Mouse (Mus musculus) retina, postnatal 7 days (tissue): ENCODE results near the gene G6pc.
"Not testable (repeated sequence)": the region's sequence is repeated elsewhere in the genome, so short reads cannot be mapped to it uniquely, and the experiment has no call there.

Experiments
- DNase-seq: peaks from one replicate; pipeline ENCODE4 v3.0.0-alpha.2; 2012; ENCODE audit warnings: low read depth, low spot score

G6pc gene

DNA sequence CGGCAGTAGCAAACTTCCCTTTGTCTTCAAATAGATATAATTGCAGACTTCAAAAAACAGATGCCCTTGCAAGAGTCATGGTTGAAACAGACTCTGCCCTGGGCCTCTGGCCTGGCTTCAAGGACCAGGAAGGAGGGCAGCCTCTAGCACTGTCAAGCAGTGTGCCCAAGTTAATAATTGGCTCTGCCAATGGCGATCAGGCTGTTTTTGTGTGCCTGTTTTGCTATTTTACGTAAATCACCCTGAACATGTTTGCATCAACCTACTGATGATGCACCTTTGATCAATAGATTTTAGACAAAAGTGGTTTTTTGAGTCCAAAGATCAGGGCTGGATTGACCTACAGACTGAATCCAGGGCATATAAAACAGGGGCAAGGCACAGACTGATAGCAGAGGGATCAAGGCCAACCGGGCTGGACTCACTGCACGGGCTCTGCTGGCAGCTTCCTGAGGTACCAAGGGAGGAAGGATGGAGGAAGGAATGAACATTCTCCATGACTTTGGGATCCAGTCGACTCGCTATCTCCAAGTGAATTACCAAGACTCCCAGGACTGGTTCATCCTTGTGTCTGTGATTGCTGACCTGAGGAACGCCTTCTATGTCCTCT, at the start of gene G6pc:
G6pc (plus strand) TSS at position 236 of the 610 bp plus-strand sequence.
- DNase-seq: no peak

DNA sequence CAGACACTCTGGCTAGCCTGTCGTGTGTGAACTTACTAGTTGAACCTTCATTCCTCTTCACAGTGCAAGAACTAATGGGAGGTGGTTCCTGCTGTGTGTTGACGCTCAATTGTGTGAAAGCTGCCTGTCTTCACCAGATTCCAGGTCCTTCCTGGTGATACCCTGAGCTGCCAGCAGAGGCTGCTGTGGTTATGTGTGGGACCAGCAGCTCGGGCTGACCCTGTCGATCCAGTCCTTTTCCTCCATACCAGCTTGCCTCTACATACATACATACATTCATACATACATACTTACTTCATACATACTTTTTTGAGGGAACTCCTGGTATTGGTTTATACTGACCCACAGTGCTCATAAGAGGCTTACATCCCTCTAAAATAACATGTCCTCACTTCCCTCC, 43.8 kb upstream of the G6pc start:
- peak; percentile 50 for DNase-seq

DNA sequence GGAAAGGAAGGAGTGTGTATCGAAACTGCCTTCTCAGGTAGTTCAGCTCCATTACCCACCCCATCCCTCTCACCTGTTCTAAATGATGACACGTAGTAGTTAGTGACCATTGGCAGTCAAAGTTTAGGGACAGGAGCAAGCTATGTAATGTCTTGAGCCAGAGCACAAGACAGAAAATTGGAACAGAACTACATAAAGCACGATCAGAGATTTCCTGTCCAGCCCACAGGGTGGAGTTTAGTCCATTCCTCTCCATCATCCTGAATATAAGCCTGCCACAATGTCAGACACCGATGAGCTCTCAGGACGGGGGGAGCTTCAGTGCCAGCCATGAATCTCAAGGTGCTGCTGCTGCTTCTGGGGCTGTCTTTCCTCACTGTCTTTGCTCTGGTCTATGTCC, 42.6 kb upstream of the G6pc start, which contains the start of gene Aoc2:
Aoc2 (plus strand) TSS at position 301 of the 400 bp plus-strand sequence.
- DNase-seq: no peak

DNA sequence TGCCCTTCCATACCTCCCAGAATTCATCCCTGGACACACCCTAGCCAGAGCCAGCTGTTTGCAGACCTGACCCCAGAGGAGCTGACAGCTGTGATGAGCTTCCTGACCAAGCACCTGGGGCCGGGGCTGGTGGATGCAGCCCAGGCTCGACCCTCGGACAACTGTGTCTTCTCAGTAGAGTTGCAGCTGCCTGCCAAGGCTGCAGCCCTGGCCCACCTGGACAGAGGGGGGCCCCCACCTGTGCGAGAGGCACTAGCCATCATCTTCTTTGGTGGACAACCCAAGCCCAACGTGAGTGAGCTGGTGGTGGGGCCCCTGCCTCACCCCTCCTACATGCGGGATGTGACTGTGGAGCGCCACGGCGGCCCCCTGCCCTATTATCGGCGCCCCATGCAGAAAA, 42.2 kb upstream of the G6pc start:
- not testable (repeated sequence) for DNase-seq

DNA sequence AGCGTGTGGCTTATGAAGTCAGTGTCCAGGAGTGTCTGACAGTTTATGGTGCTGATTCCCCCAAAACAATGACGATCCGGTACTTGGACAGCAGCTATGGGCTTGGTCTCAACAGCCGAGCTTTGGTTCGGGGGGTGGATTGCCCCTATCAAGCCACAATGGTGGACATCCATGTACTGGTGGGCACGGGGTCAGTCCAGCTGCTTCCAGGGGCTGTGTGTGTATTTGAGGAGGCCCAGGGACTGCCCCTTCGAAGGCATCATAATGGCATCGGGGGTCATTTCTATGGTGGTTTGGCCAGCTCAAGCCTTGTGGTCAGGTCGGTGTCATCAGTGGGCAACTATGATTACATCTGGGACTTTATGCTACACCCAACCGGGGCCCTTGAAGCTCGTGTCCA, 41.2 kb upstream of the G6pc start:
- no peak for DNase-seq

DNA sequence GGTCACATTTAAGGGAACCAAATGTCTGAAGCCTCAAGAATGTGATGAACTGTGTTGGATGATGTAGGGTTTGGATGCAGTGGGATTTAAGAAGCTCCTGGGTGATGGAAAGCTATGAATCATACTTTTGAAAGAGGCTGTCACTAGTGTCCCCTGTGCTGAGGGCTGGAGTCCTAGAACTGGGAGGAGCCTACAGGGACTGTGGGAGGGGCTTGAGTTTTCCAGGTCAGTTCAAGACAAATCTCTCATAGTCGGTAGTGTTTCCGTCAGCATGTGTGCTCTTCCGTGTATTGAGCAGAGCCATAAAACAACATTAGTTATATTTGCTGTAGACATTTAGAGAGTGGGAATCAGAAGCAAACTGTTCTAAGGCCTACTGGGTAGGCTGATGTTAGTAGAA, 40.0 kb upstream of the G6pc start:
- DNase-seq: no peak

DNA sequence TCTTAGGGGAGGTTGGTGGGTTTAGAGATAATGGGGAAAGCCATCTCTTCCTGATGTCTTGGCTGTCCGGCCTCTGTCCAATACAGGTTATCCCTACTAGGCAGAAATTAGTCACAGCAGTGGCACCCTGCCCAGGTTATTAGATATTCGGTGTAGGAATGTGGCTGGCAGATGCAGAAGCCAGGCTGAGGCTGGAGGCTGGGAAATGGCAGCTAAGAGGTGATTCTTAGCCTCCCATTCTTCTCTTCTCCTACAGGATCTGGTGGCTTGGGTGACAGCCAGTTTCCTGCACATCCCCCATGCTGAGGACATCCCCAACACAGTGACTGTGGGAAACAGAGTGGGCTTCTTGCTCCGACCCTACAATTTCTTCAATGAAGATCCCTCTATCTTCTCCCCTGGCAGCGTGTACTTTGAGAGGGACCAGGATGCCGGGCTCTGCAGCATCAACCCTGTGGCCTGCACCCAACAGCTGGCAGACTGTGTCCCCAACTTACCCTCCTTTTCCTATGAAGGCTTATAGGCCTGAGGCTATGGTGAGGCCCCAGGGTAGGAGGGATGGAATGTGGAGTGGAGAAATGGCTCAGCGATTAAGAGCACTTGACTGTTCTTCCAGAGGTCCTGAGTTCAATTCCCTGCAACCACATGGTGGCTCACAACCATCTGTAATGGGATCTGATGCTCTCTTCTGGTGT, 38.3 kb upstream of the G6pc start:
- DNase-seq: no peak

DNA sequence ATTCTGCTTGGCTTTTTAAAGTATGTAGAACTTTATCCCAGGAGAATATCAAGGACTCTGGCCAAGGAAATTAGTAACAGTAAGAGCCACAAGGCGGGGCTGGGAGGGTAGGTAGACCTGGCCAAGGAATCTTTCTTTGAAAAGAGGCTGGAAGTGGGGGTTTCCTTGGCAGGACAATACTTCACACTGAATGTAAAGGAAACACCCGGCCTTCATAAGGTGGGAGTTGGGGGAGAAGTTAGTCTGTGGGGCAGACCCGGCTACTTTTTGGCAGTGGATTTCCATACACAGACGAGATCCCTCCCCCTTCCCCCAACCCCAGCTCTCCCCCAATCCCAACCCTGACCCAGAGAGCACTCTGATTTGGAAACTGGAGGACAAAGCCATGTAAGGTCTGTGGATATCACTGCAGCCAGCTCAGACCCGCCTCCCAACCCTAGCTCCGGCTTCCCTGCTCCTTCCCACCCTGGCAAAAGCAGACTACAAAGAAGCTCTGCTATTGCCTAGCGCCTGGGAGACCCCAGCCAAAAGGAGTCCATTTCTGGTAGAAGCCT, 36.9 kb upstream of the G6pc start, which contains the start of gene Aoc3:
Aoc3 (plus strand) TSS at position 235 of the 554 bp plus-strand sequence.
- no peak for DNase-seq

DNA sequence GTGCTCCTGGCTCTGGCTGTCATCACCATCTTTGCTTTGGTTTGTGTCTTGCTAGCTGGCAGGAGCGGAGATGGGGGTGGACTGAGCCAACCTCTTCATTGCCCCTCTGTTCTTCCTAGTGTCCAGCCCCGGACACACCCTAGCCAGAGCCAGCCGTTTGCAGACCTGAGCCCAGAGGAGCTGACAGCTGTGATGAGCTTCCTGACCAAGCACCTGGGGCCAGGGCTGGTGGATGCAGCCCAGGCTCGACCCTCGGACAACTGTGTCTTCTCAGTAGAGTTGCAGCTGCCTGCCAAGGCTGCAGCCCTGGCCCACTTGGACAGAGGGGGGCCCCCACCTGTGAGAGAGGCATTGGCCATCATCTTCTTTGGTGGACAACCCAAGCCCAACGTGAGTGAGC, 36.4 kb upstream of the G6pc start:
- not testable (repeated sequence) for DNase-seq

DNA sequence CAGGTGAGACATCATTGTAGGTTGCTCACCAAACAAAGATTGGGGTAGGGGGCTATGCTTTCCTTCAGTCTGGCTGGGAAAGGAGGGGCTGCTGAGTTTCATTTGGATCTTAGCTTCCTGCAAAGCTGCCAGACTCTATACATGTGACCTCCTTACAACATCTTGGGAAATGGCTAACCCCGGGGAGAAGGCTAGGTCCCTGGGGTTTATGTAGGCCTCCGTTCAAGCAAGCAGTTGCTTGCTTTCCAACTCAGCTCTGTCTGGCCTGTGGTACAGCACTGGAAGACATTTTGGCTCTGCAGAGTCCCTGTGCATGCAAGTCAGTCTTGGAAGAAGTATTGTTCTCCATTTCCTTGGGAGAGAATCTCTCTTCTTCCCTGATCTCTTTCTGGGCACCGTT, 34.8 kb upstream of the G6pc start:
- DNase-seq: no peak

DNA sequence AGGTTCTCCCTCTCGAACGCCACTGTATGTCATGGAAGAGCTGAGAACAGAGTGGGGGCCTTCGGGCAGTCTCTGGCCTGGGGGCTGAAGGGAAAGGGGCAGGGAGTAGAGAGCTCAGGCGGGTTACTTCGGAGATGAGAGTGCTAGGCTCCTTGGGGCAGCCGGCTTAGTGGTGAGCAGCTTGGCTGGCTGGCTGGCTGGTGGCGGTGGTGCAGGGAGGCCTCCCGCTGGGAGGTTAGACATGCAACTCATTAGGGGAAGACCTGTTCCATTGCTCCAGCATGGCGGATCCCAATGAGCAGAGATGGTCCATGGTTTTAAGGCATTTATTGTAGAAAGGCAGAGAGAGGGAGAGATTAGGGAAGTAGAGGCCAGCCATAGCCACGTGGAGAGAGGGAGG, 33.3 kb upstream of the G6pc start:
- no peak for DNase-seq

DNA sequence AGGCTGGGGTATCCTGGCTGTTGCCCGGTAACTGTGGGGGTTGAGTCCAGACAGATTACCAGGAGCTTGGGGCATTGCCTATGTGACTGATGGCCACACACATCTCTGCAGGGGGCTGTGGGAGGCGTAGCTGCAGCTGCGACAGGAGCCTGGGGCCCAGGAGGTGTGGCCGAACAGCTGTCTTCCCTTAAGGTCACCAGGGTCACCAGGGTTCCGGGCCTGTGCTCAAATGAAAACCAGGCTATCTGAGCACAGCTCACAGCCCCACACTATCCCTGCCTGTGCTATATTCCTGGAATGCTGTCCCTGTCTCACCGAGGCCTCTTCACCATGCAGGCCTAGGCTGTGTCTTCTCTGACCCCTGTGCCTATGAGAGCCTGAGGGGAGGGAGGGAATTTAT, 32.8 kb upstream of the G6pc start:
- DNase-seq: no peak

DNA sequence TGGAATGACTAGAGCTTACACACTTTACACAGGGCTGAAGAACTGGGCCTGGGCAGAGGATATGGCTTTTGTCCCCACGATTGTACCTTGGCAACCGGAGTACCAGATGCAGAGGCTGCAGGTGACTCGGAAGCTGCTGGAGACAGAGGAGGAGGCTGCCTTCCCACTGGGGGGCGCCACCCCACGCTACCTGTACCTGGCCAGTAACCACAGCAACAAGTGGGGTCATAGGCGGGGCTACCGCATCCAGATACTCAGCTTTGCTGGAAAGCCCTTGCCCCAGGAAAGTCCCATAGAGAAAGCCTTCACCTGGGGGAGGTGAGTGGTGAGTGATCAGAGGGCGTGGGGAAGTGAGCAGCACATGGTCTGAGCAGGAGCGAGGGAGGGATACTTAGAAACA, 31.7 kb upstream of the G6pc start:
- DNase-seq: no peak

DNA sequence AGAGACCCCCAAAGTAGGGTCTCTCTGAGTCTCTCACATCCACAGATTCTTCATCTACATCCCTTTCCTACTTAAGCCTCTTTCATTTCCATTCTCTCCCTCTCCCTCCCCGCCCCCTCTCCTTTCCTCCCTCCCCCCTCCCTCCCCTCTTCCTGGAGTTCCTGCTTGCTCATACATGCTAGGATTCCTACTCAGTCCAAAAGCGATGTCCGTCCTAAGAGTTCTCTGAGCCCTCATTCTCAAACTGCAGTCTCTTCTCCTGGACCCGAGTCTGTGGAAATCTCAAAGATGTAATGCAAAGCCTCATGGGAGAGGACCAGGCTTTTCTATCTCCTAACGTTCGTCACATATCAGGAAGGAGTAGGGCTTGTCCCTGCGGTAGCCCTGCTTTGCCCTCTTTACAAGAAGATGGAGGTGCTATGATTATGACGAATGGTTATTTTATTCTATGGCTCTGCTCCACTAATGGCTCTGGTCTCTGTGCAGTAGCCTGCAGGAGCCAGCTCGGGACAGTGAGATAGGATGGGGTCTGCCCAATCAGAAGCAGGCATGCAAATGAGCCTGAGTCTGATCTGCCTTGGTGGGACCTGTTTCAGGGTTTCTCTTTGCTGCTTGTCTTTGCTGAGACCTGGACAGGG, 29.1 kb upstream of the G6pc start:
- peak; percentile 30 for DNase-seq

DNA sequence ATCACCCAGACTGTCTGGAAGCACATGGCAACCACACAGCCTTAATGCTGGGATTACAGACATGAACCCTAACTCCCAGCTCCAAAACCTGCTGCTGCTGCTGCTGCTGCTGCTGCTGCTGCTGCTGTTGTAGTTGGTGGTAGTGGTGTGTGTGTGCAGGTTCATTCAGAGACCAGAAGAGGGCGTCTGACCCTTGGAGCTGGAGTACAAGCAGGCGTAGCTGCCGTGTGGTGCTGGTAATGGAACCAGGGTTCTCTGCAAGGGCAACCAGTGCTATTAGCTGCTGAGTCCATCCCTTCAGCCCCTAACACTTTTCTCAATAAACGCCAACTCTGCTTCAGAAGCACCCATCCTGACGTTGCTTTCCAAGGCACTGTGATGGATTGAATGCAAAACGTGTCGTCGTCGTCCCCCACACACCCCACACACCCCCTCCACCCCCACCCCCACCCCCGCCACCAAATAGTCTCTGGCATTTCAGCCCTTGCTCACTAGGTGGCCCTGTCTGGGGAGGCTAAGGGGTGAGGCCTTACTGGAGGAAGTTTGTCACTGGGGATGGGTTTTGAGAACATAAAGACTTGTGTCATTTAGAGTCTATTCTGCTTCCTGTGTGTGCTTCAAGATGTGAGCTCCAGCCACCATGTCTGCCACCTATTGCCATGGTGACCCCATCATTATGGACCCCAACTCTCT, 20.1 kb upstream of the G6pc start:
- DNase-seq: no peak

DNA sequence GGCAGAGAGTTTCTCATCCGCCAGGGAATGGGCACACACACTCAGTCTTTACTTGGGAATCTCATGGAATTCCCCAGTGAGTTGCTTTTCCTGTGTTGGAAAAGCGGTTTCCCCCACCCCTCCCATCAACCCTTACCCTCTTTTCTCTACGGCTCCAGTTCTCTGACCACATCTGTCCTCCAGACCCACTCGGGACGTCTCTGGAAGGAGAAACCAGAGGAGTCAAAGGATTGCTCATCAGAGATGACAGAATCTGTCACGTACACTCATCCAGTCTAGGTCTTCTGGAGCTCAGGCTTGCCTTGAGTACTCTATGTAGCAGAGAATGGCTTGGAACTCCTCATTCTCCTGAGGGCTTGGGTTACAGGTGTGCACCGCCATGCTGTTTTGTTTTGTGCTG, 18.6 kb upstream of the G6pc start:
- no peak for DNase-seq

DNA sequence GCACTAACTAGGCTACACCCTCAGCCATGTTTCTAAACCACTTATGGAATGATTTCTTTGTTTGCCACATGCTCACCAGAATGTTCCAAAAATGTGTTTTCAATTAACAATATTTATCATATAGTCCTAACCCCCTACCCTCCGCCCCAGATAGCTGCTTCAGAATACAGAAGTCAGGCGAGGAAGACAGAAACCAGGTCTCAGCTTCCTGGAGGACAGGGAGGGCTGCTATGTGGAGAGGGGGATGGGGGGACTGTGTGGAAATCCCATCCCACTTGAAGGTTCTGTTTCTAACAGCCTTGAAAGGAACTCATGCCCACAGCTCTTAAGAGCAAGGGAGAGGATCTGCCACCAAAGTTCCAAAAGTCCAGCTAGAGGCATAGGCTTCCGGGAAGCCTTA, 18.1 kb upstream of the G6pc start:
- DNase-seq: no peak

DNA sequence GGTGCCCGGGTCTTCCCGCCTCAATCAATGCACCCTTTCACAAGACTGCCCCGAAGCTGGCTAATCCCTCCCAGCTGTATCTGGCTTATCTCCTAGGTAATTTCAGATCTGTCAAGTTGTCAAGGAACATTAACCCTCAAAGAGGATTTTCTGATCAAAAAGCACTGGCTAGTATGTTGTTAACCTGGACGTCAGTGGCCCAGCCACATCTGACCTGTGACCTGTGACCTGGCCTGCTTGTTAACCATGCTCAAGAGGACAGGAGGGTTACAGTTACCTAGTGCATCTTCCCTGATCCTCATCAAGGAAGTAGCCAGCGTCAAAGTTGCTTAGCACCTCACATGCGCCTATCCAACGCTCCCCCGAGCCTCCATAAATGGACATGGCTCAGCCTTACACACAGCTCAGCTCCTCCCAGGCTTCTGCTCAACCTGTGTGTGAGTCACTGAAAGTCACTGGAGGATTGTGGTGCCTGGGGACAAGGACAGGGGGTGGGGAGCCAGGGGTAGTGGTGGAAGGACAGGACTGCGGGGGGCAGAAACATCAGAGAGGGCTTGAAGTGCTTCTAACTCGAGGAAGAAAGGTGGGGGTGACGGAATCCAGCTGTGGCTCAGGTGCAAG, 16.2 kb upstream of the G6pc start:
- no peak for DNase-seq

DNA sequence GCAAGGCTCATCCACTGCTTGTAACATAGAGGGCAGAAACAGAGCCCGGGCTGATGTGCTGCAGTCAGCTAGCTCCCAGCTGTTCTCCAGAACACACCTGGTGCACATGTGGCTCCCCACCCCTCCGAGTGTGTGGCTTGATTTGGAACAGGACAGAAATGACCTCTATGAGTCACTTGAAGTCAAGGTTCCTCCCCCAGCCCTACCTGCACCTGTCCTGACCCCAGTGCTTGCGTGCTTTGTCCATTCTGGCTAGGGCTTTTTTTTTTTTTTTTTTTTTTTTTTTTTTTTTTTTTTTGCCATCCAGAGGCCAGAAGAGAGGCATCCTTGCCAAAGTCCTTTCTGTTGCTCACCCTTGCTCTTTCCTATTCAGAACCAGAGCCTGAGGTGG, 15.6 kb upstream of the G6pc start:
- no peak for DNase-seq

DNA sequence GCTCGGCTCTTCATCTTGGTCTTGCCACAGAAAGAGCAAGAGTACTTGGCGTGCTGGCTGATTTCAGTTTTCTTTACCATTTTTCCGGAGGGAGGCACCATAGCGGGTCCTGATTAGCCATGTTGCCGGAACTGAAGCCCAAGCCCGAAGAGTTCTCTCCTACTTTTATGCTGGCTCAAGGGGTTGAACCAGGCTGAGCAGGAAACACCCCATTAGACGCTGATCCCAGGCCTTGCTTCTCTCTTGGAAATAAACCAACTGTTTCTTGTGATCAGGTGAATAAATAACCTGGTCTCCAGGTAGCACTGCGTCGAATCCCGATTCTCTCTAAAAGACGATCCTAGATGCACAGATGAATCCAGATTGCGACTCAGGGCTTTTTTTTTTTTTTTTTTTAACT, 13.9 kb upstream of the G6pc start:
- no peak for DNase-seq

DNA sequence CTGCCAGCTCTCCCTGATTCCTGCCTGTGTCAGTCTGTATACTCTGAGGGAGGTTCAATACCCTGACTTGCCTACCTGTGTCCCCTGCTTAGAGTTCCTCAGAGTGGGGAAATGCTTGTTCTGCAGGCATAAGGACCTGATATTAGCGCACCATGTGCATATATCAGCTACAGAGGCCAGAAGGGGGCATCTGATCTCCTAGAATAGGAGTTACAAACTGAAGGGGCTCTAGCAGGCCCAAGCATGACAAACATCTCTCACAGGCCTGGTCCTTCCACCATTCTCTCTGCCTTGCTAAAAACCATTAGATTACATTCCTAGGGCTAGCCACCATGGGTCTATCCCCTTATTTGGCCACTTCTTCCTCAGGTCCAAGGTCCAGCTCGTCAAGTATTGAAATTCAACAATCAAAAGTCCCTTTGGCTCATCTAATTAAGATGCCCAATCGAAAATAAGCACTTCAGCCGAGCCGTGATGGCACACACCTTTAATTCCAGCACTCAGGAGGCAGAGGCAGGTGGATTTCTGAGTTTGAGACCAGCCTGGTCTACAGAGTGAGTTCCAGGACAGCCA, 12.8 kb upstream of the G6pc start:
- no peak for DNase-seq
